Mouse (Mus musculus) telencephalon, adult 2 months (tissue): ENCODE measurements around the gene Prokr1.
"Not testable (repeated sequence)": the region's sequence is repeated elsewhere in the genome, so short reads cannot be mapped to it uniquely, and the experiment has no call there.

ENCODE experiments used
- DNase-seq: peaks from one replicate; pipeline ENCODE4 v3.0.0-alpha.2; 2011; ENCODE audit warnings: low read depth, low spot score

The Prokr1 gene

DNA sequence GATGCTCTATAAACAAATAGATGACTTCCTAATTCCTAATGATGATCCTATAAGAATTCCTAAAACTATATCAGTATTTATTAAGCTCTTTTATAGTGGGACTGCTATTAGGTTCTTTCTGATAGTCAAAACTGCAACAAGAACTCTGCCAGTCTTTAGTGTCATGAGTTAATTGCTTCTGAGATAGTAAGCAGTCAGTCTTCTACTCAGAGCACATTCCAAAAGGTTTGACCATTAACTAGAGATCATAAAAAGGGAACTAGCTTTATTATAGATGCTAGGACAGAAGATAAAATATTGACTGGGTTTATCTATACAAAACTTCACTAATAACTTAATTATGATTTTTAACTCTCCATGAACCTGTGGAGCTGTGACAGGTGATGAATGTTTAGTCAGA is 18.7 kb downstream of the Prokr1 start:
- DNase-seq: not testable (repeated sequence)

DNA sequence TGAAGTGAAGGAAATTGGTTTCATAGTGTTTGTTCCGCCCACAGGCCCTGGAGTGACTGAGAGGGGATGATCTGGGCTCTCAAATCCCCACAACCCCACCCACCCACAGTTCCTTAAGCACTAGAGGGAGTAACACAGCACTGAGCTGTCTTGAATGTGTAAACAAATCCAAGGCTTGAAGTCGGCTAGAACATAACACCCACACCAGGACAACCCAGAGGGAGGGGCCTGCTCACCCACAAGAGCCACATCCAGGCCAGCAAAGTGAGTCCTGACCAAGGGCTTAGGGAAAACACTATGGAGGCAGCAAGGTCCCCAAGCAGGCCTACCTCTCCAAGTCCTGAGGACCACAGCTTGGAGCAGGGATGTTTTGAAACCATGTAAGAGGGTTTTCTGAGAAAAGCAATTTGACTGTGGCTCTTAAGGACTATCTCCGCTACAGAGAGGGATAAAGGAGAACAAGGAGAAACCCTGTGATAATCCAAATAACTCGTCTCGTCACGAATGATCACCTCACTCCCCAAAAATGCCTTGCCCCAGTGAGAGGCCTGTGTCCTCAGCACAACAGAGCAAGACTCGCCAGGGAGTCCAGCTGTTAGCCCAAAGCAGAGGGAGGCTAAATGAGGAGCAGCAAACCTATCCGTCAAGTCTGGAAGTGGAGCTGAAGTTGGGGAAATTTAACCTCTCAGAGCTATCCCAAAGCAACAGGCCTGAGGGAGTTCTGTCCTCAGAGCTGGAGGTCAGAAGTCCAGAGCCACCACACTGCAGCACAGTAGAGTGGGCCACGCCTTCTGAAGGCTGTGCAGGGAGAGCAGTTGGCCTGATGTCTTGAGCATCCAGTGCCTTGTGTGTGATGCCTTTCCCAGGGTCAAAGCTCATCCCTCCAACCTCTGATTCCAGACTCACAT is 22.6 kb downstream of the Prokr1 start:
- no peak for DNase-seq

DNA sequence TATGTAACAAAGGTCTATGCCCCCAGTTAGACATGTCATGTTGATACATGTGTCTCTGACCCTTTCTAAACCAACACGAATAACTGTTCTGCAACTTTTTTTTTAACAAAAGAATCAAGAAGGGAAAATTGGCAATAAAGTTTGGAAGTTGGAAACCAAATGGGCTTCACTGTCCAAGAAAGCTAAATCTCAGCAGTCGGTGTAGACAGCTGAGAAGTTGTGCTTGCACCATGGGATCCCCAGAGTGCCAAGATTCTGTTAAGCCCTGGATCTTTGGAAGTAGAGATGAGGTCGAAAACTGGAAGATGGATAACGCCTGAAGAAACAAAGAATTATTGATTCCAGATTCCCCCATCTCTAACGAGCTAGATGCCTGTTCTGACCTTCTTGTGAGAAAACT is 25.4 kb downstream of the Prokr1 start:
- no peak for DNase-seq

GRCm38 (mm10) chr6:87564356-87564755 is 26.2 kb downstream of the Prokr1 start:
- no peak for DNase-seq

- no peak for DNase-seq
Measured at GRCm38 (mm10) chr6:87553724-87554123, 36.8 kb downstream of the Prokr1 start.

DNA sequence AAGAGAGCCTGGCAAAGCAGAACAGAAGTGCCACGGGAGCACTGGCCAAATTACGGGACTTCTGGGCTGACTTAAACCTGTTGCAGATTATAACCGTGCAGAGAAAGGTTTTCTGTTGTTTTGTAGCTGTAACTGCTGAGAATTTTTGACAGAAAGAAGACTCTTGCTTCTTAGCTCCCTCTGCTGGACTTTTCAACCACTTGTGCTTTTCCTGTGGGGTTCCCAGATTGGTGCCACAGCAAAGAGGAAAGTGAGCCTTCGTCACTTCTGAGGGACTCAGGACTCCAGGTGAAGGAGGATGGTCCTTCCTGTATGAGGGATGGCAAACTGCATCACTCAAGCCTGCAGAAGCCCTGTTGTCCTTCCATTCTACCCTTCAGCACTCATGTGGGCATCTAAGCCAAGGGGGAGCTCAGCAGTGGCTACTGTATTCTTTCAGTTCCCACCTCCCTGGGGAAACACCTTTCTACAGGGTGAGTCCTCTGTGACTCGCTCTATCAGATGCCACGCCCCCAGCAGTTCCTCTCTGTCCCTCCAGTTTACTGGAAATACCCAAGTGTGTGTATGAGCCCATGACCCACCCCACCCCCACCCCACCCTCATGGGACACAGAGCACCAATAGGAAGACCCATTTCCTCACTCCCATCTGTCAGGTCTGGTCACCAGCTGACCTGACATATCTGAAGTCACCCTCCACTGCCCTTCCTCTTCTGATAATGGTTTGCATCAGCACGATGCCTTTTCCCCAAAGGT is 38.3 kb downstream of the Prokr1 start:
- DNase-seq: no peak

- DNase-seq: no peak
Measured at GRCm38 (mm10) chr6:87547836-87548235, 42.7 kb downstream of the Prokr1 start.

DNA sequence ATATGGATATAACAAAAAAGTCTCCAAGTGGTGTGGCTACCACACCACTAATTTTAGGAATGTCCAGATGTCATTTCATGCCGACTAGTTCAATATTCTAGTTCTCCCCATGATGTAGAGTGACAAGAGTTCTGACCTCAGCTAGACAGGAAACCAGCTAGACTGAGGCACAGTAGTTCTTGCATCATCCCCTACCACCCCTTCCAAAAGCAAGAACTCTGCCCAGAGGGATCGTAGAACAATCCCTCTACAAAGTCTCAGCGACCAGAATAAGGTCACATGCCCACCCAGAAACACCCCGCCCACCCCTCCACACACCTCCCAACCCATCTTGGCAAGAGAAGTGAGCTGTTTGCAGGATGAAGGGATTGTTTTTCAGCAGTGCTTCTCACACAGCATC is 43.1 kb downstream of the Prokr1 start:
- no peak for DNase-seq

DNA sequence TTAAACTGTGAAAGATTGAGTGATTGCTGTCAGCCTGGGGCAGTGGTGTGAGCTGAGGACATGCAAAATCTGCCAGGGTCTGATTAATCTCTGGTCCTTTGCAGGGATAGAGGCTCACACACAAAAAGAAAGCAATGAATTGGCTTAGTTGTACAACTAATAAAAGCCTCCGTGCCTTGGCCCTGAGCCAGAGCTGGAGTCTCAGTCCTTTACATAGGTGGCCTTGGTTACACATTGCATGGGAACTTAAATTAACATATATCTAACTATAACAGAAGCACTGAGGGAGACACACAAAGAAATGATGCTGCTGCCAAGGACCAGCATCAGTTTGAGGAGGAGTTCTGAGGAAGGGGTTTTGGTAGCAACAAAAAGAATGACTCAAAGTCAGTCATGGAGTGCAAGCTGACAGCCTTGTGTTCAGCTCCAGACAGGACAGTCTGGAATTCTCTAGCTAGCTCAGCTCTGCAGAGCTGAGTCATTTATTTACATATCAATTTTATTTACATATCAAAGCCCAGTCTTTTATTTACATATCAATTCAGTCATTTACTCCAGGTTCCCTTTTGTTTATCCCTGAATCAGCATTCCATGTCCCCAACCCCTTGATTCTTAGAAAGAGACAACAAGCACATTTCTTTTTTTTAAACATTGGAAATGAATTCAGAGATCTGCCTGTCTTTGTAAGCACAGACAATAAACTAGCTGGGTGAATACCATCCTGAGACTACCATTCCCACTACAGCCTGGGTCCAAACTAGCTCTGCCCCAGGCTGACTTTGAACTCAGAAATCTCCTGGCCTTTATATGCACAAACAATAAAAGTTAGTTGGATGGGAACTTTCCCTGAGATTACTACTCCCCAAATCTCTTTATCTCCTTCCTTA is 45.0 kb downstream of the Prokr1 start:
- no peak for DNase-seq

DNA sequence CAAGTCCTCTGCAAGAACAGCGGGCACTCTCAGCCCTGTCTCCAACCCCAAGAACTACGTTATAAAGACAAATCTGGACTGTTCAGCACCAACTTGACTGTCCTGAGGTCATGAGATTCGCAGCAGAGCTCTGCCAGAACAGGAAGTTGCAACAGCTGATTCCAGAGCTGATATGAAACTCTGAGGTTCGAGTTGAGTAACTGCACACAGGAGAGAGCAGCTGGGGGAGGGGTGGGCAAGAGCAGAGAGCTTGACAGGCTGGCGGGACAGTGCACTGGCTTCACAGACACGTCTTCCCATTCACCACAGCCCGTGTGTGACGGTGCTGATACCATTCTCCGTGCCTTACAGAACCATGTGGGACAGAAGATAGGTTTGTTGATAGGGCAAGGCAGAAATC is 48.5 kb downstream of the Prokr1 start:
- DNase-seq: no peak

- DNase-seq: no peak
Measured at GRCm38 (mm10) chr6:87541171-87541571, 49.4 kb downstream of the Prokr1 start.

GRCm38 (mm10) chr6:87538376-87539270 is 51.9 kb downstream of the Prokr1 start:
- no peak for DNase-seq

DNA sequence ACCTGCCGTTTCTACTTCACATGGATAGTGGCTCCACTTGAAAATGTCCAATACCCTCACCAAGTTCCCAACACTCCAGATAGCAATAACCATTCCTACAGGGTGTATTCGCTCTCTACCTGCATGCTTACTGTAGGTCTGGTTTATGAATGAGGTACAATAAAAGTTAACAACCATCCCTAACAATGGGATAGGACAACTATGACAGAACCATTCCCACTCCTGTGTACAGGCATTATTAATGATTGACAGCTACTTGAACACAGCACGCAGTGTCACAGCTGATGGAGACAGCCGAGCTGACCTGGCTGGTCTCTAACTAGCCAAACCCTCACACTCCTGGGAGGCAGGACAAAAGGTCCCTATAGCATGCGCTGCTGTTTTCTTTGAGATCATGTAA is 52.9 kb downstream of the Prokr1 start:
- no peak for DNase-seq

GRCm38 (mm10) chr6:87536270-87536669 is 54.3 kb downstream of the Prokr1 start:
- DNase-seq: no peak

GRCm38 (mm10) chr6:87535651-87536050 is 54.9 kb downstream of the Prokr1 start:
- peak; percentile 74 for DNase-seq

DNA sequence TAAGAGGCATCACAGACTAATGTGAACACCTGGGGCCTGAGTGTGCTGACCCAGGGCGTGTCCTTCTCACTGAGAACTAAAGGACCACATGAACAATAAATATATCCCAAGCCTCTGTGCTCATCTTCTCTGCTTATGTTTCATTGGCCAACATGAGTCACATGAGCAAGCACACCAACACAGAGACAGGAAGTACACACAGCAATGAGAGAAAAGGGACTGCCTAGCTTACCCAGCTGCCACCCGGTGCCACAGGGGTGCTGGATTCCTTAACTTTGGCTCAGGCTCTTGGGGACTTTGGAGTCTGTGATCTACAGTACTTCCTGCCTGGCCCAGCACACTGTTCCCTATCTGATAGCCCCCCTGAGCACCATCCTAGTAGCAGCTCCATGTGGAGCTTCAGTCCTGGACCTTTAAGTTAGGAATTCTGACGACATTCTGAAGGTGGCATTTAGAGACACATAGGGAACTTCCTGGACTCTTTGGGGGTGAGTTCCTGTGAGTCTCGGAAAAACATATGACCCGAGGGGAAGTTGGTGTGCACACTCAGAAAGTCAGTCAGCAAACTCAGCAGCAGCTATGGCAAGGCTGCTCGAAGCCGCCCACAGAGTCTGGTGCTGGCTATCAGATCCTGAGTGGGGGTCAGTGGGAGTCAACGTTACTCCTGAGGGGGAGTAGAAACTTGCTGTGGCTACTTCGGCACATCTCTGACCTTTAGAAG is 55.5 kb downstream of the Prokr1 start:
- DNase-seq: no peak

DNA sequence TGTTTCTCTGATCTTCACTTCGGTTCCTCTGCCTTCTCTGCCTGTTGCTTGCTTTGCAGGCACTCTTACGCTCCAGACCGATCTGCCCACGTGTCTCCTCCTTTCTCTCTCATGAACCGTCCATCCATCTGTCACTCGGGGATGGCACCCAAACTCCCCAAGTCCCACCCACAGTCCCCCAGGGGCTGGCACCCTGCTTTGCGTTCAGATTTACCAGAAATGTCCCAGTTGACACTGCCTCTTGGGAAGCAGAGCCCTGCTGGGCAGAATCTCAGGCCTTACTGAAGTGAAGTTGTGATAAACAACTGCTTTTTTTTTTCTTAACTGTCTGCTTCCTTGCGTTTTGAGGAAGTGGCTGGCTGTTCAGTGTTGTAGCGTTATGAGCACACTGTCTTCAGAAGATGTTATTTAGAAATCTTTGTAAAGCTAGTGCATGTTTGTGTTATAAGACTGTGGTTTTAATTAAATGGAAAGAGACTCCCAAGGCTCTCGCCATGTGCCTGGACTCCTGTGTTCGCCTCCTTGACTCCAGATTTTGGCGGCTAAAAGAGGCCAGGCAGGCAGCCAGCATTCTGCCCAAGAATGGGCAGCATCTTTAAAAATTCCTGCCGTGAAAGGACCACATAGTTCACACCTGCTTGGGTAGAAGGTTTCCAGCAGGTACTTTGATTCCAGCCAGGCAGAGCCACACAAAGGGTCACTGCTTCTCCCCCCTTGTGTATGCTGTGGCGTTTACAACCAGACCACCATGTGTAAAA is 57.4 kb downstream of the Prokr1 start, which contains the start of gene Arhgap25:
TSS of gene Arhgap25 (minus strand) at position 307 of the 758 bp plus-strand sequence.
- DNase-seq: no peak

DNA sequence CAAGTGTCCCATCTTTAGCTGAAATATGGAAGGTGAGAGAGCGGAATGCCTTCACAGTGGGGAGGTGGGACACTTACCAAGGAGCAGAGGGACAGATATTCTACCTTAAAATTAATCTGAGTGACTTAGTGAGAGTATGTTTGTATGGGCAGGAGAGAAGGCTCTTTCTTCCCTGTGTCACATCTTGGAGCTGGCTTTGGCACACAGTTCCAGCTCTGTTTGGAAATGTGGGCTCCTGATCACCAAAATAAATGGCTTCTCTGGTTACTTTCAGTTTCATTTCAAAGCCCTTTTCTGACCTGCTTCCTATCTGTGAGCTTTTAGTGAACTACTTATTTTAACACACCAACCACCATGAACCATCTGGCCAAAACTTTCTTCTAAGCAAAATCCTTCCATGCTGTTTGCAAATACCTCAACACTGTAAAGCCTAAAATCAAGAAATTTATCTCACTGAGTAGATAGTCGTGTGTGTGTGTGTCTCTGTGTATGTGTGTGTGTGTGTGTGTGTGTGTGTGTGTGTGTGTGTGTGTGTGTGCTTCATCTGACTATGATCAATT is 59.0 kb downstream of the Prokr1 start:
- no peak for DNase-seq

DNA sequence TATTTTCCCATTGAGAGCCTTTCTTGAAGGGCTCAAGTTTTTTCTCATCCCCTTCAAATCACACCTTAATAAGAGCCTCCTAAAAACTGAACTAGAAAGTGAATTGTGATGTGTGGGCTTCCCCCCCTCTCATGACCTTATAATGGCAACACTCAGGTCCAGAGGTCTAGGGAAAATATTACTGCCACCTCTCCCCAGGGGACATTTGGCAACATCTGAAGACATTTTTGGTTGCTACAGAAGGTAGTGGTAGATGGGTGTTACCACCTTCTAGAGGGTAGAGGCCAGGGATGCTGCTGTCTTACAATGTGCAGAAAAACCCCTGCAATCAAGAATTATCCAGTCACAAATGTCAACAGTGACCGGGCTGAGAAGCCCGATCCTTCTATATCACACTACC is 60.2 kb downstream of the Prokr1 start:
- no peak for DNase-seq
